Mouse (Mus musculus): ENCODE measurements around the gene Extl2. TPM values are rescaled to one million over a fixed set of nuclear protein-coding genes. Genes with fewer than 3 reads are reported as not detected.

The Extl2 gene
- polyA plus RNA-seq, 1 experiment from 2014 or later: 41.6 TPM

DNA sequence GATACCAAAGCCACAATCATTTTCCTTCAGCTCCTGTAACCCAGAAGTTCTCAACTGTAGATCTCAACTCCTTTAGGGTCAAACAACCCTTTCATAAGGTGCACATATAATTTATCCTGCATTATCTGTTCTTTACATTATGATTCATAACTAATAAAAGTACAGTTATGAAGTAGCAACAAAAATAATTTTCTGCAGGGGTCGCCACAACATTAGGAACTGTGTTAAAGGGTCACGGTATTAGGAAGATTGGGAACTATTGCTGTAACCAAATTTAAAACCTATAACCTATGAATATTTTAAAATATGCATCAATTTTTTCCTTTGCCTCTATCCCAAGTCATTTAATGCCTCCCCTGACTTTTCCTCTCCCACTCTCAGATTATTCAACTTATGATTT, 38.7 kb downstream of the Extl2 start:
- Histone ChIP-seq H3K9me3 (replicated peaks) (no peaks in the 10 kb centered on the region), H3K36me3 (no peaks in the 10 kb centered on the region), H3K9ac (replicated peaks) (no peak overlapping the region), H3K4me2 (no peak overlapping the region), H3K4me1 (no peaks in the 10 kb centered on the region), H3K27me3 (replicated peaks) (no peaks in the 10 kb centered on the region), H3K4me3 (replicated peaks) (no peak overlapping the region), H3K27ac (replicated peaks) (no peak overlapping the region)
- WGBS: 91% methylated on average over 2 of the region's 2 CpGs
- ATAC-seq (ENCODE audit: low FRiP score): no peak

DNA sequence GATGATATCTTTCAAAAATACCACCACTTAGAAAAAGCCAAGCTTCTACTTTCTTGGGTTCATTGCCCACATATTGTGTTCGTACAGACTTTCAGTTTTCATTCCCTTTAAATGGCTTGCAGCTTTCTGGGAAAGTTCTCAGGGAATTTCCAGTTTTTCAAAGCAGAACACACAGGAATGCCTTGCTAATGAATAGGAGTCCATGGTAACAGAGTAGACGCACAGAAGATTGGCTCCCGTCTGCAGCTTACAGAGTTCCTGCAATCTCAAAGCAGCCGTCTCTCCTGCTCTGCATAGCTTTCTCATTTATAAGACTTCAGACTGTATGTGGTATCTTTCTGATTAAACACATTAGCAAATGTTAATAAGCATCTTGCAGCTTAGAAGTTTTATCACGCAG, 39.8 kb downstream of the Extl2 start:
- 0 out of 2 replicates have a peak overlapping the region, but pooled peaks have one; percentile 18 for H3K27ac ChIP-seq (replicated peaks)
- H3K9me3 ChIP-seq (replicated peaks): no peaks in the 10 kb centered on the region
- WGBS: 46% methylated on average over 5 of the region's 5 CpGs
- ATAC-seq (ENCODE audit: low FRiP score): no peak
- no peaks in the 10 kb centered on the region for H3K4me1 ChIP-seq
- H3K27me3 ChIP-seq (replicated peaks): no peaks in the 10 kb centered on the region
- no peak overlapping the region for H3K4me2 ChIP-seq
- no peak overlapping the region for H3K4me3 ChIP-seq (replicated peaks)
- no peaks in the 10 kb centered on the region for H3K36me3 ChIP-seq
- H3K9ac ChIP-seq (replicated peaks): no peak overlapping the region

DNA sequence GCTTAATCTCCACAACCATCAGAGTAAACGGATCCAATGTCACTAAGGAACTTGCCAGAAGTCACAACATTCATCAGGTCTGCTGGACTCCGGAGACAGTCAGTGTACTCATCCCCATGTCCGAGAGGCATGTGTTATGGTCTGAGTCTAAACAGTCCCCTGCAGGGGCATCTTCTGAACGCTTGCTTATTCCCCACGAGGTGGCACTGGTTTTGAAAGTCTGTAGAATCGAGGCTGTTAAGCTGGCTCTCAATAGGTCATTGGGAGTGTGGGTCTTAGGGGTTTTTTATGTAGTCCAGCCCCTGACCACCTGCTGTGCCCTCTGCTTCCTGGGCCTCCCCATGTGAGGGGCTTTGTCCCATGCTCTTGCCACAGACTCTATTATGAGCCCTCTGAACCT, 49.8 kb downstream of the Extl2 start:
- H3K36me3 ChIP-seq: no peaks in the 10 kb centered on the region
- no peaks in the 10 kb centered on the region for H3K27me3 ChIP-seq (replicated peaks)
- no peak overlapping the region for H3K27ac ChIP-seq (replicated peaks)
- no peak overlapping the region for H3K9ac ChIP-seq (replicated peaks)
- WGBS: 54% methylated on average over 6 of the region's 6 CpGs
- H3K4me1 ChIP-seq: no peaks in the 10 kb centered on the region
- H3K4me2 ChIP-seq: no peak overlapping the region
- no peaks in the 10 kb centered on the region for H3K9me3 ChIP-seq (replicated peaks)
- ATAC-seq (ENCODE audit: low FRiP score): no peak
- no peak overlapping the region for H3K4me3 ChIP-seq (replicated peaks)

DNA sequence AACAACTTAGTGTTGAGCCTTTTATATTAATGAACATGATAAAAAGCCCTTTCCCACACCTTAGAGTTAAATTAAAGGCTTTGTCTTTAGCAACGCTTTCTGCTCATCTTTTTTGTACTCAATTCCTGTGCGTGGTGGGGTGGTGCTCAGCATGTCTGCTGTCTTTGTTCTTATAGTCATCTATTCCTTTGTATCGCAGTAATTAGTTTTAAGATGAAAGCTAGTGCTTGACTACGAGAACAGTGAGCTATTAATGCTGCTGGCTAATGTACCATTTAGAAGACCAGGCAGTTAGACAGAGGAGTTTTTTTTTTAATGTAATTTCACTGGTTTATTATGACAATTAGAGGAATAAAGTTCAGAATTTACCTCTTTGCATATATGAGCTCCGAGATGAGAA, 53.1 kb downstream of the Extl2 start:
- H3K36me3 ChIP-seq: no peaks in the 10 kb centered on the region
- no peak overlapping the region for H3K27ac ChIP-seq (replicated peaks)
- WGBS: 37% methylated on average over 5 of the region's 5 CpGs
- H3K27me3 ChIP-seq (replicated peaks): no peaks in the 10 kb centered on the region
- H3K9me3 ChIP-seq (replicated peaks): no peaks in the 10 kb centered on the region
- ATAC-seq (ENCODE audit: low FRiP score): no peak
- H3K4me1 ChIP-seq: no peaks in the 10 kb centered on the region
- H3K9ac ChIP-seq (replicated peaks): no peak overlapping the region
- no peak overlapping the region for H3K4me2 ChIP-seq
- H3K4me3 ChIP-seq (replicated peaks): no peak overlapping the region

DNA sequence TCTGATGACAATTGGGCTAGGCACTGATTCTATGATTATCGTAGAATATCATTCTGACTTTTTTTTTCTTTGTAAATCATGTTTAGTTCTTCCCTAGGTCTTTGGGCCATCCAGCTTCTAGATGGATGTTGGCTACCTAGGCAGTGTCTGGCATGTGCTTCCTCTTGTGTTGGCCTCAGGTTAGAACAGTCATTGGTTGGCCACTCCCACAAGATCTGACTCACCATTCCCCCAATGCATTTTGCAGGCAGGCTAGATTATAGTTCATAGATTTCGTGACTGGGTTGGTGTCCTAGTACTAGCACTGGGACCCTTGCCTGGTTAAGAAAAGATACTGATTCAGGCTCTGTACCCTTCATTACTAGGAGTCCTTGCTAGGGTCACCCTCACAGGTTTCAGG, 54.9 kb downstream of the Extl2 start:
- no peak for ATAC-seq (ENCODE audit: low FRiP score)
- no peak overlapping the region for H3K9ac ChIP-seq (replicated peaks)
- H3K27me3 ChIP-seq (replicated peaks): no peaks in the 10 kb centered on the region
- no peak overlapping the region for H3K4me3 ChIP-seq (replicated peaks)
- 90% methylated on average over 2 of the region's 2 CpGs for WGBS
- H3K27ac ChIP-seq (replicated peaks): no peak overlapping the region
- H3K4me2 ChIP-seq: no peak overlapping the region
- H3K36me3 ChIP-seq: no peaks in the 10 kb centered on the region
- H3K4me1 ChIP-seq: no peaks in the 10 kb centered on the region
- H3K9me3 ChIP-seq (replicated peaks): no peaks in the 10 kb centered on the region

DNA sequence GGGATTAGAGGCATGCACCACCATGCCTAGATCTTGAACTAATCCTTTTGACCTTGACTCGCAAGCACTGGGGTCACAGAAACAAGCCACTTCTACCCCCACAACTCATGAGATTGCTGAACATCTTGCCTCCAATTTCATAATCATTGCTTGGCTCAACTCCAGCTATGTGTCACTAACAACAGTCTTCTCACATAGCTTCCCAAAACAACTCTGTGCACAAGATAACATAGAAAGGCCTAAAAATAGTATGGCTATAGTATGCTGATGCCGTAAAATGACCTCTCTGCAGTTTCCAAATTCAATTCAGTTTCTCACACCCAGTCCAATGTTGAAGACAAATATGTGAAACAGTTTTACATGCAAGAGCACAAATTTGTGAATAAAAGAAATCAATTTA, 65.3 kb downstream of the Extl2 start:
- no peak for ATAC-seq (ENCODE audit: low FRiP score)
- Histone ChIP-seq H3K9me3 (replicated peaks) (no peaks in the 10 kb centered on the region), H3K36me3 (no peaks in the 10 kb centered on the region), H3K27ac (replicated peaks) (no peak overlapping the region), H3K27me3 (replicated peaks) (no peaks in the 10 kb centered on the region), H3K4me1 (no peaks in the 10 kb centered on the region), H3K4me3 (replicated peaks) (no peak overlapping the region), H3K9ac (replicated peaks) (no peak overlapping the region), H3K4me2 (no peak overlapping the region)
- WGBS: 90% methylated on average over 2 of the region's 2 CpGs

DNA sequence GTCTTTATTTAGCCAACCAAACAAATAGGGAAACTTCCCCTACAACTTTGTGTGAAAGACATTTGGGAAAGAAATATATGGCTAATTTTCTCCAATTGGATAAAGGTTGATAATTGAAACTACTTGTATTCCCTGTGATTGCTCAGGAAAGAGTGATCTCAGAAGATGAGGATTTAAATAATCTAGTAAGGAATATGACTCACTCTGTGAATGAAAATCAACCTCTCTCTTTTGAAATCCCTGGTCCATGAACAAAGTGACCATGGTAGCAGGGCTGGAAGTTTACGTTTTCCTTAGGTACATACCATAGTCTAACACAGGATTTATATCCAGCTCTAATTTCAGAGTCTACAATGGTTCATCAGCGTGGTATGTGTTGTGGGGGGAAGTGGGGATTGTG, 69.5 kb downstream of the Extl2 start:
- Histone ChIP-seq H3K27ac (replicated peaks) (no peak overlapping the region), H3K9ac (replicated peaks) (no peak overlapping the region), H3K4me2 (no peak overlapping the region), H3K4me3 (replicated peaks) (no peak overlapping the region), H3K36me3 (no peaks in the 10 kb centered on the region), H3K9me3 (replicated peaks) (no peaks in the 10 kb centered on the region), H3K27me3 (replicated peaks) (no peaks in the 10 kb centered on the region), H3K4me1 (no peaks in the 10 kb centered on the region)
- 85% methylated on average over 2 of the region's 2 CpGs for WGBS
- no peak for ATAC-seq (ENCODE audit: low FRiP score)

DNA sequence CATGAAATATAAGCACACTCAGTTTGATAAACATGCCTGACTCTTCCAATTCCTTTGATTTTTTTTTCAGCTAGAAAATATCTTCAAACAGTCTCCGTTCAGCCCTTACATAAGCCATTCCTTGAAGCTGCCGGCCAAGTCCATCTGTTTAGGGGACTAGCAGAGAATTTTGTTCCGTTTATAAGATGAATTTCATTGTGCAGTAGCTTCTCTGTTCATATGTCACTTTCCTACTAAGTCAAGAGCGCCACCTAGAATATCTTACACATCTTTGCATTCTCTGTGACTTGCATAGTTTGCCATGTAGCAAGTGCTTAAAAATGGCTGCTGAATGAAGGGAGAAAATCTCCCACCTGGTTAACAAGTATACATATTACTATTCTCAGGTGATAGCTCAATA, 71.2 kb downstream of the Extl2 start:
- no peak for ATAC-seq (ENCODE audit: low FRiP score)
- H3K9ac ChIP-seq (replicated peaks): no peak overlapping the region
- no peak overlapping the region for H3K4me3 ChIP-seq (replicated peaks)
- 79% methylated on average over 4 of the region's 4 CpGs for WGBS
- H3K36me3 ChIP-seq: no peaks in the 10 kb centered on the region
- H3K27ac ChIP-seq (replicated peaks): no peak overlapping the region
- H3K4me1 ChIP-seq: no peaks in the 10 kb centered on the region
- H3K27me3 ChIP-seq (replicated peaks): no peaks in the 10 kb centered on the region
- no peaks in the 10 kb centered on the region for H3K9me3 ChIP-seq (replicated peaks)
- no peak overlapping the region for H3K4me2 ChIP-seq

Small RNA genes within 50 kb of the gene (microRNA-seq; reads per million reads assigned to microRNA genes)
- not detected for gene Mir669n

Other genes with a start within 250 kb of the Extl2 start
- gene Dph5, start 119.6 kb upstream of the Extl2 start, polyA plus RNA-seq (2015; fragmentation: Nextera tagmentation; extraction: Ambion mirVana): 28.7 and 29.7 TPM in 2 replicates
- gene Slc30a7, start 56 bp upstream of the Extl2 start, polyA plus RNA-seq (2015; fragmentation: Nextera tagmentation; extraction: Ambion mirVana): 14.6 and 18.7 TPM in 2 replicates
- 25.9 and 38.1 TPM in 2 replicates for gene Vcam1, start 122.2 kb downstream of the Extl2 start, polyA plus RNA-seq (2015; fragmentation: Nextera tagmentation; extraction: Ambion mirVana)
- gene Gpr88, start 246.0 kb downstream of the Extl2 start, polyA plus RNA-seq (2015; fragmentation: Nextera tagmentation; extraction: Ambion mirVana): 5.3 and 6.4 TPM in 2 replicates

Data from neural tube, embryonic 15.5 days (tissue).